Mouse (Mus musculus) erythroid progenitor cell, adult 5-6 weeks (primary cell): ENCODE results near the gene Dmd. TPM values are rescaled to one million over a fixed set of nuclear protein-coding genes. Genes with fewer than 3 reads are reported as not detected.
A peak's percentile ranks its signal among the peaks of the same experiment; 100 is the strongest.

Experiments
- ATAC-seq: replicated peaks from 2 replicates; pipeline ENCODE4 v1.8.0; 2016; ENCODE audit warnings: moderate number of reproducible peaks, mild to moderate bottlenecking, moderate TSS enrichment, inconsistent platforms; ENCODE audit not compliant: poor library complexity, low FRiP score, severe bottlenecking
- total RNA-seq, 2 experiments: library from RNA; stranded (forward) in 1 of 2; stranded (reverse) in 1 of 2; fragments of 150-400 nt in 1 of 2; fragments of 186-747, 209-891 nt in 1 of 2; gene quantifications; 2 replicates each; pipeline versions ENCODE4 v1.2.3 to v1.2.4; 2015 to 2017; ENCODE audit warnings: low replicate concordance in 2 of 2

Gene Dmd
- total RNA-seq, 2 experiments from 2014 or later, result not detected

DNA sequence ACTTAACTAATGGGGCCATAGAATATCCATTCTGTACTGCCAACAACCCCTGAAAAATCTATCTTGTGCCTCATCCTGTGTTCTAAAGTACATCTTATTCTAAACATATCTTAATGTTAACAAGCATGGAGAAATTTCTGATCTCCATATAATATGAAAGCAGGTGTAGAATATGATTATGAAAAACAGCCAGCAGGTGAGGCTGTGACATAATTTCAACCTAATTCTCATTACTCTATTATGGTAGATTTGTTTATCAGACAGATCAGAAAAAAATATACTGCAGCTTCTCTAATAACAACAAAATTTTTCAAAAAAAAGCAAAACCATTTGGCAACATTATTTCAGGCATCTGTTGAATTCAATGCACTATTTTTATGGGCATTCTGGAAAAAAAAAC, 2059.6 kb downstream of the Dmd start:
- no peak for ATAC-seq

DNA sequence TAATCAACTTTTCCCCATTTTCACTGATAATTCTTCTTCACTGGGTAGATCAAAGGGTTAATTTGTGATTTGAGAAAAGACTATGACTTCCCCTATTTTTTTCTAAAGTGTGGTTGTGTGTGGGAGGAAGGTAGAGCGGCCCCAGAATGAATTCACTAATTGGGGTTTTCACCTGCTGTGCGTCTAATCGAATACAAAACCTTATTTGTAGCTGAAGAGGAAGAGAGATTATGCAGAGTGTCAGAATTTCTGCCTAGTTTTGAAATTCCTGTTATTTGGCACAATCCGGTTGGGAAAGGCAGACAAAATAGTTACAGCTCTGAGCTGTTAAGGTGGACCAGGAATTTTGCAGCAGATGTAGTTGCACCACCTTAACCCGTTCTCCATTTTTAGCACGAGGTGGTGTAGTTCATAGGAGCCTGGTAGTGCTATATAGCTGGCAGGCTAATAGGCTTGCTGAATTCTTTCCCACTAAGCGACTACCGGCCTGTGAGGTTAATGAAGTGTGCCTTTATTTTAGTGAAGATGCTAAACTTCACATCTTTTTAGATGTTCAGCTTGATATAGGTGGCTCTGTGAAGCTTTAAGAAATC, 2092.9 kb downstream of the Dmd start:
- no peak for ATAC-seq

DNA sequence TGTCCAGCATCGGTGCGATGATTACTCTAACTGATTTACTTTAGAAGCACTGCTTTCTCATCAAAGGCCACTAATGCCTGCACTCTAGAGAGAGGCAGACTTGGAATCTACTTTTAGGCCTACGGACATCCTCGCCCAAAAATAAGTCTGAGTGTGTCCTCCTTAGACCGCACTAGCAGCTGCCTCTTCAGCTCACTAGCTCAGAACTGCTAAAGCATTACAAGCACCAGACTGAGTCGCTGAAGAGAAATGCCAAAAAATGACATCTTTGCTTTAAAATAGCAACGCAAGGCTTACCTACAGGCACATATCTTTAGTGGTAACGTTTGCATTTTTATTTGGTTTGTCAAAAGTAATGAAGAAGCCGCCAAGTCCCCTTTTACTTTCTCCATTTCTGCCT, 2098.0 kb downstream of the Dmd start:
- ATAC-seq, result no peak

DNA sequence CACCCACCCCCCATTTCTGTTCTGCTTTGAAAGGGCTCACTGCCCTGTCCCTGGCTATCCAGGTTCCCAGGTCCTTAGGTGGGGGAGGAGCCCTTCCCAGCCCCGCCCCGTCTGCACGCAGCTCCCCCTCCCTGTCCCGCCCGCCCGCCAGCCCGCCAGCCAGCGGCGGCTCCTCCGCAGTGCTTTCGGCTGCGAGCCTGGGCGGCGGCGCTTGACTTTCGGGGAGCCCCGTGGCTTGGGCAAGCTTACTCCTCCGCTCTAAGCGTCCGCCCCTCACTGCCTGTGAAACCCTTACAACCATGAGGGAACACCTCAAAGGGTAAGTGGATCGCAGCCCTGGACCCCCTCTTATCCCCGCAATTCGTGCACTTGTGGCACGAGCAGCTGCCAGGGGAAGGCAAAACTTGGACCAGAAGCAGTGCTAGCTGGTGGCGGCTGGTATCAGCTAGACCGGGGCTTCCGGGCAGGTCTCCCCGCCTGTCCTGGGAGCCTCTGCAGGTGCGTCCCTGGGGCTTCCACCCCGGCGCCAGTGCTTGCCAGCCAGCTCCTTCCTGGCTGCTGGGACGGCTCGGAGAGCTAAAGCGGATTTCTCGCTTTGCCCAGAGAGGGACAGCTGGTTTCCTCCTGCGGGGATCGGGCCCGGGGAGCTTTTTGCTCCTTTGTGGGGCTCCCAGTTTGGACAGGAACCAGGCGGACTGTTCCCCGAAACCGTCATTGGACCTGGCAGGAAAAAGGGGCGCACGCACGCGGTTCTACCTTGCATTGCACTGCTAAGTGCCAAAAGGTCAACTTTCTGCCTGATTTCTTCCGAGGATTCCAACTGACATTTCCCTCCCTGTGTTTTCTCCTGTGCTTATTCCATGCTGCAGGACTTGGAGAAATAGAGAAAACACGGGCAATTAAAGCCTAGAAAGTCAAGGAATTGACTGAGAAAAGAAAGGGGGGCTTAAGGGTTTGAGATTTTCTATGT, 2099.8 kb downstream of the Dmd start:
- peak; percentile 68 for ATAC-seq

DNA sequence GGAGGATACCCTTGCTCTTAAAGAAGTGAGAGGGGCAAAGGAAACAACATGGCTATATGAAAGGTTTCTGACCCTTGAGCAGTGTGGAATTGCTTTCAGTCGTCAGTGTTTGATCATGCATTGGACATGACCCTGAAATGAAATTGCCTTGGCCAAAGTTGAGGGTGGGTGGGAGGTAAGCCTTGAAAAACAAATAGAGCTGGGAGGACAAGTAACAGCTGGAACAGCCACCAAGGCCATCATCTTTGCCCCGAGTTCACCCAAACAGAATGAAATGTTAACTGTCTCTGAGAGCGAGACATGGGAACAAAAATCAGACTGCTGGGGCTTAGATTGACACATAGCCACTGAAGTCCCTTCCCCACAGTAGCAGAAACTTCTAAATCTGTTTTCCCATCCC, 2100.9 kb downstream of the Dmd start:
- no peak for ATAC-seq

DNA sequence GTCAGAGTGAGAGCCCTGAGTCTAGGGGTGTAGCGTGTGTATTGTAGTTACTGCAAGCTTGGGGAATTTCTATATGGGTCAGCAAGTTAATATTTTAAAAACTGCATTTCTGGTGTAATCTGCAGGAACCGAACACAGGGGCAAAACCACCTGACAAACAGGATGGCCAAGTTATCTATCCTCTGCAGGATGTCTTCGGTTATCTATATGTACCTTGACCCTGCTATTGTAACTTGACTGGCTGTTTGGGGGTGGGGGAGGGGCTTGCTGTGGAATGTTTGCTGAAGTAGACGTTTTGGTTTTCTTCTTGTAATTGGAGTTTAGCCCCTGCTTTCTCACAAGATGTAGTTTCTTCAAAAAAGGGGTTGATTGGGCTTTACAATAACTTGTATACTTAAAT, 2124.9 kb downstream of the Dmd start:
- ATAC-seq, result no peak

DNA sequence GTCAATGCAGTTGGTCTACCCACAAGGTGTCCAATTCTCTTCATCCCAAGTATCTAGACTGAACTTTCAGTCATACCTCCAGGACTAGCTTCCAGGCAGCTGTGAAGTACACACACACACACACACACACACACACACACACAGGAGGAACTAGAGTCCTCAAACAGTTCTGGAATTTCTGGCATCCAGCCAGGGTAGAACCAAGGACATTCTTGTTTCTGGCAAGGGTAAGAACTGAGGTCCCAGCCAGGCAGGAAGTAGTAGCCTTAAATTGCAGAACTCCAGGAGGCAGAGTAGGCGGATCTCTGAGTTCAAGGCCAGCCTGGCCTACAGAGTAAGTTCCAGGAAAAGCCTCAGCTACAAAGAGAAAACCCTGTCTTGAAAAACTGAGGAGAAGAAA, 2128.2 kb downstream of the Dmd start:
- no peak for ATAC-seq

DNA sequence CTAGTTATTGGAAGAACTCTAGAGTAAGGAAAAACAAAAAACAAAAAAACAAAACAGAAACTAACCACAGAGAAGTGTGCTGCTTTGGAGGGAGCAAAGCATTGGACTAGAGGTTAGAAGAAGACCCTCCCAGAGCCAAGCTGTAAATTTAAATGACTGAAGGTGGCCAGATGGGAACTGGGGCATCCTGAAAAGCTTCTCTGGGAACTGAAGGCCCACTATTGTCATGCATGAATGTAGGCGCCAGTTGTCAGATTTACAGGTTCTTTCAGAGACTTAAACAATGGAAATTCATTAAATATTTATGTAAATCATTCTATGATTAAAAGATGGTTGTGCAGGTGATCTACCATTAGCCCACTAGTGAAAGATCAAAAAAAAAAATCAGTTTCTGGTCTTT, 2128.9 kb downstream of the Dmd start:
- no peak for ATAC-seq

DNA sequence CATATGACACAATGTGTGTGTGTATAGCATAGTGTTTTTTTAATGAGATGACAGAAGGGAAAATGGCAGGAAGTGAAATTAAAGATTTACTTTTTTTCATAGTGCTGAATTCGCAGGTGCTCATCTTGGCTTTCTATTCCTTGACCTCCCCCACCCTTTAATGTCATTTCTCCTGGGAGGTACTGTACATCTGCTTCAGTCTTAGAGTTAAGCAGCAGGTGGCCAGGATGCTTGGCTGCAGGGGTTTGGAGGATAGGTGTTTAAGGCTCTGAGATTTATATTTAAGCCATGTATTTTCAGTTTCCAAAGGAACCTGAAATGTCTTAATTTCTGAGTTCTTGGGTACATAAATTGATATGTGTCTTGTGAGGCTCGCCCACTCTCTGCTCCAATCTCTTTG, 2130.5 kb downstream of the Dmd start:
- no peak for ATAC-seq

DNA sequence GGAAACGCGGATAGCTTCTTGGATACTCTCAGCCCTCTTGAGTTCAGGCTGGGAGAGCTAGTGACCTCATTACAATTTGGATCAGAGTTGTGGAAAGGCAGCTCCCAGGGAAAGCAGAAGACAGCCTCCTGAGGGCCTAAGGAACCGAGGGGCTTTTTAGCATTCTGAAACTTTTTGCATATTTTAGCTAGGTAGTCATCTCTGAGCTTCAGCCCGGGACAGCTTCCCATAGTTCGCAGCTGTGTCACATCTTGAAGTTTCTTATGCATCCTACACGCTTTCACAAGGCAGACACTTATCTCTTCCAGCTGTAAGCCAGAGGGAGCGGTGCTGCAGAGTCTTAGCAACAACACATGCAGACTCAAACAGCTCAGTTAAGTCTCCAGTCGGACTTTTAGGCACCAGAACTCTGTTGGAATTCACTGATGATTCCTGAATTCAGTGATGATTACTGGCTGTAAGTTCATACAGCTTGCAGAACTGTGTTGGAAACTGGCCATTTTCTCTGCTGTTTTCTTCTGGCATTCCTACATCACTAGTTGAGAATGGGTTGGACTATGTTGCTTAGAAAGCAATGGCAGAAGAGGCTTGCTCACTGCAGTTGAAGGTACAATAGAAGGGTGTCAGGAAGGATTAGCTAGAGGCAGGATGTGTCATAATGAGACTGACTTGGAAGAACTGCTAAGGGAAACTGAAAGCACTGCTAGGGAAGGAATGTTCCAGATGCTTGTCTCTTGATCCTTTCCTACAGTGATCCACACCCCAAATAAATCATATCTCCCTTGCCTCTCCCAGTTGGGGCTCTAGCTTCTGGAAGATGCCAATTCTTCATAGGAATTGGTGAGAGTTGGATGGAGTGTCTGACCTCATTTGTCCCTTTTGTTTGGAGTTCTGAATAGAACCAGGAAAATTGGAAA, 2135.8 kb downstream of the Dmd start:
- no peak for ATAC-seq

DNA sequence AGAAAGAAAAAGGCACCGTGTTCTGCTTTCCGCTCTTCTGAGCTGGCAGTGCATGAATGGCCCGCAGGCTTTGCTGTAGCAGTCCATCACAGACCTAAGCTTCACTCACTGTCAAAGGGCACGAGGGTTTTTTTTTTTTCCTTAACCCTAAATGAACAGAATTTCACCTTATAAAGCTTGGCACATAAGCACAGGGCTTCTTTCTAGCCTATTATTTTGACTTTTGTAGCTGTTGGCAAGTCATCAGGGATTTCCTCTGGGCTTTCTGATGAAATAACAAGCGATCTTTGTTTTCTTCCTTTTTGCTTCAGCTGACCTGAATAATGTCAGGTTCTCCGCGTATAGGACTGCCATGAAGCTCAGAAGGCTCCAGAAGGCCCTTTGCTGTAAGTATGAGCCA, 2140.8 kb downstream of the Dmd start:
- ATAC-seq, result no peak

DNA sequence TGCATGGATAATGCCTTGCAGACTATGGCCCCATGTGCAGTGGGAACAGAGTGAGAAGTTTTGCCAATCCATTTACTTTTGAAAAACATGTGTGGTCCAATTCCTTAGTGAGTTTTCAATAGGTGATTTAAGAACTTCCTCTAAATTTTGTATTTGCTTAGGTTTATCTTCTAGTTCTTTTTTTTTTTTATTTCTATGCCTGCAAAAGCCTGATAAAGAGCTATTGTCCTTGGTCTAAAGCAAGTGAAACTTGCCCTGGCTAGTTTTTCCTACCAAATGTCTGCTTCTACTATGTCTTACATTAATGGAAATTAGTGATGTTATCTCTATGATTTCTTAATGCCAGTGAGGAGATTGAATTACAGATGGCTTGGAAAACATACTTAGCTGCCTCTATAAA, 2144.7 kb downstream of the Dmd start:
- ATAC-seq, result no peak

DNA sequence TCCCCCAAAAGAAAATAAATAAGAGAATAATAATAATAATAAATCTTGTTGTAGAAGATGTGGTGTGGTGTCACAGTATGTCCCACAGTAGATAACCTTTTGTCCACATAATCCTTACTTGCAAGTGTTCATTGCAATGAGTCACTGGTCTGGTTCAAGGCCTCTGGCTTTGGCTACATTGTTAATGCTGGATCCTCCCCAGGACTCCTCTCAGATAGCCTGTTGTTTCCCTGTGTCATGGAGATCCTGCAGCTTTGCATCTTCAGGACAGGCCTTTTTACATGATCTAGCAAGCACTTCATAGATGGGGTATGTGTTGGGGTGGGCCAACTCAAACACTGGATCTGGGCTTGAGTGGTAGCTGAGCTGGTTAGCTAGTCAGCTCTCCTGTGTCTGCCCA, 2150.0 kb downstream of the Dmd start:
- no peak for ATAC-seq

DNA sequence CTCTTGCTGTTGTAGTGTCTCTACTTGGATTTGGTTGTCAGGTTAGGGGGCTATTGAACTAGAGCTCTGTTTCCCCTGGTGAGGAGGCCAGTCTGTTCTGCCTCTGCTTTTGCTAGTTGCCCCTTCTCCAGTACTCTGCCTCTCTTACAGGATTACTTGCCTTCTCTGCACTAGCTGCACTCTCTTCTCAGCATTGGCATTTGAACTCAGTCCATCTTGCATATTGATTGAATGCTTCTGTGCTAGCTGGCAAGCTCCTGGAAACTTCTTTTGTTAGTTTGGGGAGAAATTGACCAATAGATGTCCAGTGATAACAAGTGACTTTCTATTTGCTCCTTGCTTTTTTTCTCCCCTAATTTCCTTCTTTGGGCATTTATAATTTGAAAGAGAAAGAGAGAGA, 2163.7 kb downstream of the Dmd start:
- ATAC-seq, result no peak

DNA sequence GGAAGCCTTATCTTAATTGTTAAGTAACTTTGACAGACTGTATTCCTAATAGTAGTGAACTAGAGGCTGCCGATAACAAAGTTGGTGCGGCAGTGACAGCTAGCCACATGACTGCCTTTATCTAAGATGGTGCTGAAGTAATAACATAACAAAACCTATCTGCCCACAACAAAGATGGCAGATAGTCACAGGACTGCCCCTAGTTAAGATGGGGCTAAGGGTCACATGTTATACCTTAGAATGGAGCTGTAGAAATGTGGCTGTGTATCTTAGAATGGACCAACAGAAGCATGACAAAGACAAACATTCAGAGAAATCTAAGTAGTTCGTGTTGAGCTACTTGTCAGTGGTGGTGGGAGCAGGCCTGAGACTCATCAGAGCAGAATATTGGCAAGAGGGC, 2184.0 kb downstream of the Dmd start:
- no peak for ATAC-seq

DNA sequence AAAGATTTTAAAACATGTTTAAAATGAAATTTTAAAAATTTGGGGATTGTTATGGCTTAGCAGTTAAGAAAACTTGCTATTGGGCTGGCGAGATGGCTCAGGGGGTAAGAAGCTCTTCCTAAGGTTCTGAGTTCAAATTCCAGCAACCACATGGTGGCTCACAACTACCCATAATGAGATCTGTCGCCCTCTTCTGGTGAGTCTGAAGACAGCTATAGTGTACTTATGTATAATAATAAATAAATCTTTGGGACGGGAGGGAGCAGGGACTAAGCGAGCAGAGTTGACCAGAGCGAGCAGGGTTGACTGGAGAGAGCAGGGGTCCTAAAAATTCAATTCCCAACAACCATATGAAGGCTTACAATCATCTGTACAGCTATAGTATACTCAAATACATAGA, 2188.6 kb downstream of the Dmd start:
- no peak for ATAC-seq

DNA sequence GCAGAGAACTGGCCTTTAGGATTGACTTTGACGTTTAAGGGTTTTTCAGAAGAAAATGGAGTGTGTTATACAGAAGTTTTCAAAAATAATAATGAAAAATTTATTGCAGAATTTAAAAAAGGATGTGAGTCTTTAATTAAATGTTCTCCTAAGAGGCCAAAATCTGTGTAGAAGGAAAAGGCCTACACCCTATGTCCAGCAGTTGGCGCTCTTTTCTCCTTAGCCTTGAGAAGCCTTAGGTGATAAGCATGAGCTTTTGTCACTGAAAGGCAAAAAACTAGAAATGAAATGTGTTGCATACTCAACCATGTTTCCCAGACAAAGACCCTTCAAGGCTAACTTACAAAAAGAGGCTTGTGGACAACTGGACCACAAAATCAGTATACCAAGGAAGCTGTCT, 2222.6 kb downstream of the Dmd start:
- ATAC-seq, result no peak

DNA sequence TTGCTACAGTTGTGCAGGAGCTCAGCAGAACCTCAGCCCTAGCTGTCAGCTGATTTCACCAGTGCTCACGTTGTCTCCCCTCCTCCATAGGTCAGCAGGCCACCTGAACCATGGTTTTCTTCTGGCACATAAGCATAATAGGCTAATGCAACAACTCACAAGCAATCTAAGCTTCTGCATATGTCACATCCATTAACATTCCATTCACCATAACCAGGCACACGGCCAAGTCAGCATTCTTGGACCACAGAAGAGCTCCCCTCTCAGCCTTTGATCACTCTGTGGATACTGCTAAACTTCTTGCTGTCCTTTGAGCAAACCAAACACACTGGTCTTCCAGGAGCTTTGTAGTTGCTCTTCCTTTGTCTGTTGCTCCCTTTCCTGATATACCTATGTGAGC, 2238.9 kb downstream of the Dmd start:
- no peak for ATAC-seq

DNA sequence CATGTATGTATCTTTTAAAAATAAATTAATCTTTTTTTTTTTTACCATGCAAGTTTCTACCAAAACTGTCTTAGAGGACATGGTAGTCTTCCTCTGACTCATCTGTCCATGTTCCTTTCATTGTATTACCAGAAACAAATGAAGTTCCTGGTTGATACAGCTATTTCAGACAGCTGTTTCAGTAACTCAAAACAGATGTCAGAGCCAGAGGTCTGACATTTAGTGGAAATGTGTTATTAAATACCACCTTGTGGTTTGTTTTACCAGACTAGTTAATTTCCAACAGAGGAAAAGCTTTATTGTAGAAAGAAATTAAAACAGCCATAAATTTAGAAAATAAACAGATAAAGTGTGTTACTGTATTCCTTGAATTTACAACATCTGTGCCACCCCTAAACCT, 2245.2 kb downstream of the Dmd start:
- no peak for ATAC-seq

DNA sequence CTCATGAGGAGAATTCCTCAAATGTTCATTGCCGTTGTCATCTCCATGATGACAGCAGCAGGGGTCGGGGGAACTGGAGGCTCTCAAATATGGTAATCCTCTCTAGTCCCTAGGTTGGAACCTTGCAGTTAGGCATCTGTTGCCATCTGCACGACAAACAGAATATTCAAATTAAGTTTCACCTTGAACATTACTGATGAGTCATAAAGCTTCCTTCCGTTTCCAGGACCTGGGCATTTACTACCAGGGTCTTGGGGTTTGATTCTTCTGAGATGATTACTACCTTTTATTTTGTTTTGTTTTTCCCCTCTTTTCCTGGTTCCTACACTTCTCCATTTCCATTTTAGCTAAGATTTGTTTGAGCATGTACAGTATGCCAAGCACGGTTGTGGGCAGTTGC, 2249.0 kb downstream of the Dmd start:
- no peak for ATAC-seq

DNA sequence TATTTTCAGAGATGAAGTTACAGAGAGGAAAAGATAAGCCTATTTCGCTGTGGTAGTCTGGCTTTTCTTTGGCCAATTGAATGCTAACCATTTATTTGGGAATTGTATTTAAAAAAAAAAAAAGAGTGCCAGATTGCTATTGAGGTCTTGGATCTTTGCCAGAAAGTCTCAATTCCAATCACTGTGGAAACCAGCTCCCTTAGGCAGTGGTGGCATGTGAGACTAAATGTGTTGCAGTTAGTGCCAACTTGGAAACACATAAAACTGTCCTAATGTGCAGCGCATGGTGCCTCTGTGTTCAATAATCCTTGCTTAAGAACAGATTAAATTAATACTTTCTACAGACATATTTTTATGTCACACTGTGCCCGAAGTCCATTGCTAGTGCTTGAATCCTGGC, 2250.7 kb downstream of the Dmd start:
- no peak for ATAC-seq
